Mouse (Mus musculus) thymus, adult 2 months (tissue): Measurements from ENCODE around the gene Scamp1.

Source experiments
- CTCF ChIP-seq: fragments of 200-500 bp; IDR thresholded peaks from 2 replicates; pipeline ENCODE4 v1.5.1; 2012; ENCODE audit warnings: mild to moderate bottlenecking, control low read depth, low read length, moderate library complexity, borderline replicate concordance; ENCODE audit not compliant: control insufficient read depth, poor library complexity, insufficient read depth; ENCODE audit errors: extremely low read depth
- POLR2A ChIP-seq: fragments of 200-500 bp; IDR thresholded peaks from 2 replicates; pipeline ENCODE4 v1.6.1; 2012; ENCODE audit warnings: mild to moderate bottlenecking, low read length, control low read depth, moderate library complexity; ENCODE audit not compliant: control insufficient read depth, poor library complexity, insufficient read depth; ENCODE audit errors: extremely low read depth

DNA sequence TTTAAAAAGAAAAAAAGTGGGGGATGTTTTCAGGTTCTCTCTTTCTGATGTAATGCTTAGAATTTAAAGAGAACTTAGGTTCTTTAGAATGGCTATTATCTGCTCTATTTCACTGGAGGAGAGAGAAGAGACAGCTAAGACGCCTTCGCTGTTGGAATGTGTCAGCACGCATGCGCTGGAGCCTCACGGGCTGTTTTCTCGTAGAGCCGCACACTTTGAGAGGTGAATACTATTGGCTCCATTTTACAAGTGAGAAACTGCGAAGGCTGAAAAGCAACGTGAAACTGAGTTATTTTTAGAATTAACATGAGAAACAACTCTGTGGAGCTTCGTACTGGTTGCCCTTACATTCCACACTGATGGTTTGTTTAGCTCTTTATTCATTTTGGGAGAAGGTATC is 8.3 kb upstream of the Scamp1 start:
- TF ChIP-seq CTCF (no peak), POLR2A (no peak)
